Mouse (Mus musculus) limb, embryonic 13.5 days (tissue): ENCODE measurements around the gene Crip2. TPM values are rescaled to one million over a fixed set of nuclear protein-coding genes. Genes with fewer than 3 reads are reported as not detected.

Source experiments
- polyA plus RNA-seq: library from polyadenylated mRNA; unstranded; fragments of >200 nt; fragmentation: Nextera tagmentation; extraction: Ambion mirVana; gene quantifications from 2 replicates; pipeline ENCODE4 v1.2.1, GENCODE M21; 2015

Crip2 gene
- polyA plus RNA-seq, 1 experiment from 2014 or later, result 70.4 TPM

Other genes starting within 250 kb of the Crip2 start
- 5.9 and 7.8 TPM in 2 replicates for gene Jag2, start 210.5 kb upstream of the Crip2 start, polyA plus RNA-seq
- gene Nudt14, start 198.1 kb upstream of the Crip2 start, polyA plus RNA-seq, result 83.8 and 88.9 TPM in 2 replicates
- gene Btbd6, start 163.8 kb upstream of the Crip2 start, polyA plus RNA-seq, result 26.7 and 27.5 TPM in 2 replicates
- 71.4 and 74.0 TPM in 2 replicates for gene Brf1, start 139.5 kb upstream of the Crip2 start, polyA plus RNA-seq
- gene Pacs2, start 125.7 kb upstream of the Crip2 start, polyA plus RNA-seq, result 14.2 and 16.7 TPM in 2 replicates
- gene Tex22, start 65.7 kb upstream of the Crip2 start, polyA plus RNA-seq, result 0.14 TPM in 1 of 2 replicates, not detected in the other
- 17.8 and 18.7 TPM in 2 replicates for gene Mta1, start 42.0 kb upstream of the Crip2 start, polyA plus RNA-seq
- gene Crip1, start 6.1 kb downstream of the Crip2 start, polyA plus RNA-seq, result 147 and 154 TPM in 2 replicates
- 35.5 and 36.6 TPM in 2 replicates for gene Tedc1, start 16.2 kb downstream of the Crip2 start, polyA plus RNA-seq
- gene Tmem121, start 45.7 kb downstream of the Crip2 start, polyA plus RNA-seq, result 21.2 and 23.4 TPM in 2 replicates